Mouse (Mus musculus) frontal cortex, postnatal 36 days (tissue): ENCODE measurements around the gene Fbp2.

Experiments used
- DNase-seq, 2 experiments: peaks; one replicate each; pipeline ENCODE4 v3.0.0; 2022; ENCODE audit warnings: low spot score in 2 of 2

Fbp2 gene

DNA sequence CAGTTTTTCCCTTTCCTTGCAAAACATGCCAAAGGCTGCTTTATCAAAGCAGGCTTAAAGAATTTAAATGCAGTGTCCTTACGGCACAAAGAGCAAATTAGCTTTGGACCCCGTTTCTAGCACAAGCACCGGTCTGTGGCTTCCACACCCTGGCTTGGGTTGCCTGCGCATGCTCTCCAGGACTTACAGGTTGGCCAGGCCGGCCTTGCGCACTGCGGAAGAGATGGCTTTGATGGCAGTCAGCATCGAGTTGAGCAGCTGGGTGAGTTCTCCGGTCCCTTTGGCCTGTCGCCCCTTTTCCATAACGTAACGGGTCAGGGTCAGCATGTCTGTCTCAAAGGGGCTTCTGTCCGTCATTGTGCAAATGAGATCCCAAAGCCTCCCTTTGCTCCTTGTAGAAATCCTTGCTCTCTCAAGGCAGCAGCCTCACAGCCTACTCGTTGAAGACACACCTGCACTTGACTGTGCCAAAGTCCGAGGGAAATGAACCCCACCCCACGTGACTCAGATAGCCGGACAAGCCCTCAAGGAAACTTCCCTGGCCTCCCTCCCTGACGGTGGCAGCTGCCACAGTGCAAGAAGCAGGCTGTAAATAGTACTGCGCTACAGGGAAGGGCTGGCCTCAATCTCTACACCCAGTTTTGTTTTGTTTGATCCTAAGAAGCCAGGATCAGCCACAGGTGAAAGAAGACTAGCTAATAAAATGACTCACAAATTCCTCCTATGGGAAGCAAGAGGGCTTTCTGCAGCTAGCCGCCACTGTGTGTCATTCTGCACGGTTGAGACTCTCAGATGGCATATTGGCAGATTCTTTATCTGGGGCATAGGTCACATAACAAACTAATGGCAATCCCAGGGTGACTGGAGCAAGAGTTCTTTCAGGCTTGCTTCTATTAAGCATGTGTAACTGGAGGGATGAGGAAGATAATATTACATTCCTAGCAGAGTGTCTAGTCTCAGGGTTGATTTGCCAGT lies at the start of gene Fbp2:
Fbp2 (minus strand) TSS at position 482 of the 975 bp plus-strand sequence.
- no peak for DNase-seq

DNA sequence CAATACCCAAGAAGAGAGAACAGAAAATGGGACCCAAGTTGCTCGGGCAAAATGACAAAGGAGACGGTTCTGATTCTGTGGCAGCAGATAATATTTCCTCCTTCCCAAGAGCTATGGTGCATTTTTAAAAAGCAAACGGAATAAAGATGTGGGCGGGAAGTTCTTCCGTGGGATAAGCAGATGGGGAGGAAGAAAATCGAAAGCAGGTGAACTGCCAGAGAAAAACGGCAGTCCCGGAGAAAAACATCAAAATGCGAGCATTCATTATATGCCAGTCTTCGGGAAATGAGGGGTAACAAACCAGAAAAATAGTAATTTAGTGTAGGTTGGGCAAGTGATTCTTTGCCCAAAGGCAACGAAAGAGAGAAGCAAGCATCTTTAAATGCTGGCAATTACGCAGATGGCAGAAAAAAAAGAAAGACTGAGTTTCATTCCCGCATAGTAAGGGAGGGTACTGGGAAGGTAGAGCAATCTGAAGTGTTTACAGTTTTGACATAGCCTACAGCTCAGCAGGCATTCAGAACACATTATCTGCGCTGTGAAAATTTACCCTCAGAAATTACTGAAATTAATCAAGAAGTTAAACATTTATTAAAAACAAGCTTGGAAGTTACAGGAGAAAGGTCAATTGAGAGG lies 49.4 kb upstream of the Fbp2 start:
- DNase-seq, result peak in 1 of 2 experiments; percentile 59

DNA sequence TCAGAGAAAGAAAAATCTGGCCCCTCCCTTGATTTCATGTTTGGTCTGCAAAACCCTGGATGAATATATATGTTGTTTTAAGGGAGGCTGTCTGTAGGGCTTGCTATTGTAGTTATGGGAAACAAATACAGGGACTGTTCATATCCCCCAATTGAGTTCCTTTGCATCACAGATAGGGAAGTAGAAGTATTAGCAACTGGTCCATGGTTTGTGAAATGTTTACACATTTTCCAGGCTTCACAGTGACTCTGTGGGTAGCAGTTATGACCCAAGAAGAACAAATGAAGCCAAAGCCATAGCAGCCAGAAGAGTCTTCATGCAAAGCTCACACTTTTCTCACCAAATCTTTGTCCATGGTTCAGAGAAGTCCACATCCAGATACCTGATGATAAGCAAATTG lies 42.9 kb upstream of the Fbp2 start:
- DNase-seq, result no peak

DNA sequence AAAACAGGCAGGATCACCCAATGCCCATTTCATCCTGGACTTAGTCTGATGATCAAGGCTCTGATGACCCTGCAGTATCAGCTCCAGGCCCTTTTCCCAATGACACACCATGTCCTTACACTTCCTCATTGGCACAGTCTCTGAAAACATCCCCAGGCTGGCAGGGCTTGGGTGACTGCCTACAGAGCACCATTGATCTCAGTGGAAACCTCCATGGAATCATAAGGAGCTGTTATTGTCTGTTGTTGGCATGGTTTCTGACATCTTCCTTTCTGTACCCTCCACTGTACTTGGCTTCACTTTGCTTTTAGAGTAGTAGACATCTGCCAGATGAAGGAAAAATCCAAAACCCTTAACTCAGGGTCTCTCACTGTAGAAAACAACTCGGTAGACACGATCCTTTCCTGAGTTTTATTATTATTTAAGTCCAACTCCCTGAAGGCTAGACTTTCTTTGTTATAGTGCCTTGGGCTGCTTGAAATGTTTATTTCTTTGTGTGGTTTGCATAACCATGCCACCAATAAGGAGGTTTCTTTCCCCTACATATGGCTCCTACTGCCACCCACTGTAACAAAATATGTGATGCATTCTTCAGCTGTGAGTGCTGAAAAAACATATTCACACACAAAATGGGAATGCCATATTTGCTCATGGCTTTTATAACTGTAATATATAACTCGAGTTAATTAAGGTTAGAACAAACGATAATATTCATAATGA lies 39.9 kb upstream of the Fbp2 start:
- no peak for DNase-seq

DNA sequence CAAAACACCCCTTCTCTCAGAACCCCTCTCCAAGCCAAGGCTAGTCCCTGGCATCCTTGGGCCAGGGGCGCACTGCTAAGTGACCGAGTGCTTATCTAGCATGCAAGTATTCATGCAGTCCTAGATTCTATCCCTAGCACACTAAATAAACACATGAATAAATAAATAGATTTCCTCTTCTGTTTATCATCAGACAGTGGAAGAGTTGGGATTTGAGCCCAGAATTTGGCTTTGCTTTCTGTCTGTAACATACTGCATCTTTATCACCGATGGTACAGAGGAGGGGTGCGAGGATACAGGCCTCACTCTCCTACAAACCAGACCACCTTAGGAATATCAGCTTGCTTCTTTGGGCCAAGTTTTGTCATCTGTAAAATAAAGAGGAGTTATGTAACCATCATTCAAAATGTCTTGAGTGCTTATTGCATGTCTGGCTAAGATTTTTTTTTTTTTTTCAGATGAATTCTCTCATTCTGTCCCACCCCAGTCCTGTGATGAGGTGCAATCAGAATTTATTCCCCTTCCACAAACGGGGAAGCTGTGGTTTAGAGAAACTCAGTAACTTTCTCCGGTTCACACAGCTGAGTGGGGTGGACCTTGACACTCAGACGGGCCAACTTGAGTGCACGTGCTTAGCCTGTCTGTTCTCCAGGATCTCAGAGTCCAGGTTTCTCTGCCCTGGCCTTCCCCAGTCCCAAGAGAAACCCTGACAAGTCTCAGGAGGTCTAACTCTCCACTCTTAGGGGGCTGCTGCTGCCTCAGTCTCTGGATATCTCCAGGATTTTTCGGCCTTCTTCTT lies 35.0 kb upstream of the Fbp2 start:
- DNase-seq, result no peak

DNA sequence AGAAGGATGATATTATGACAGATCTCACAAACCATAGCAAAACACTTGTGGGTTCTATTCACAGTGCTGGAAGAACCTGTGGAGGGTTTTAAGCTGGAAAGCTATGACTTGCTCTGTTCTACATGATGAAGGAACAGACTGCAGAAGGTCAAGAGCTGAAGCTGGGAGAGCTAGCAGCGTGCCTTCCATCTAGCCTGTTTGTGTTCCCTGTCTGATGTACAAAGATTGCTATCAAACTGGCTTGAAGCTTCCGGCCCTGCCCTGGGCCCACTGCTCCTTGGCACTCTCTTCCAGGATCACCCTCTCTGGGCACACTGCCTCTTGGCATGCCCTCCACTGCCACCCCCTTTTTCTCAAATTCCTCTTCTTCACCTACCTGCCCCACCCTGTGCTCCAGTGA lies 31.1 kb upstream of the Fbp2 start:
- no peak for DNase-seq

DNA sequence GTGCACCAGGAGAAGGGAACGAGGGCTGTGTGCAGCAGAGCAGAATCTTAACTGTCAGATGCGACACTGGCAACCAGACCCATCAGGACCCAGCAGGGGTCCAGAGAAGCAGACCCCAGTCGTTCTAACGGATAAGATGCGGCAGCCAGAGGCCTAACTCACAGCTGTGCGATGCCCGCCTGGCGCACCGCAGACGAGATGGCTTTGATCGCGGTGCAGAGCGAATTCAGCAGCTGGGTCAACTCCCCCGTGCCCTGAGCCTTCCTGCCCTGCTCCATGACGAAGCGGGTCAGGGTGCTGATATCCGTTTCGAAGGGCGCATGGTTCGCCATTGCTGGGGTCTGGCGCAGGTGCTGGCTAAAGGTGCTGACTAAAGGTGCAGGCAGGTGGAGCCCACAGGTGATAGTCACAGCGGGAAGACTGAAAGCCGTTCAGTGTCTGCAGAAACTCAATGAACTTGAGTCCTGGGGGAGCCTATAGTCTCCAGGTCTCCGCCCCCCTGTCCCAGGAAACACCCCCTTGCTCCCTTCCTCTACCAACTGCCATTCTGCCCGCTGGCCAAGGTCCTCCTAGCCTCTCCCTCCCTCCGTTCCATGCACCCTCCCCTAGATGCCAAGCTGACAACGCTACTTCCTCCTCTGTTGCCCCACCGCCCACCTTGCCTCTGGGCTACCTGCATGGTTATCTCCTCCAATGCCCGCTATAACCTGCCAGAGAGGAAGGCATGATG lies 29.7 kb upstream of the Fbp2 start, which contains the start of gene Fbp1:
Fbp1 (minus strand) TSS at position 571 of the 730 bp plus-strand sequence.
- DNase-seq, result no peak

DNA sequence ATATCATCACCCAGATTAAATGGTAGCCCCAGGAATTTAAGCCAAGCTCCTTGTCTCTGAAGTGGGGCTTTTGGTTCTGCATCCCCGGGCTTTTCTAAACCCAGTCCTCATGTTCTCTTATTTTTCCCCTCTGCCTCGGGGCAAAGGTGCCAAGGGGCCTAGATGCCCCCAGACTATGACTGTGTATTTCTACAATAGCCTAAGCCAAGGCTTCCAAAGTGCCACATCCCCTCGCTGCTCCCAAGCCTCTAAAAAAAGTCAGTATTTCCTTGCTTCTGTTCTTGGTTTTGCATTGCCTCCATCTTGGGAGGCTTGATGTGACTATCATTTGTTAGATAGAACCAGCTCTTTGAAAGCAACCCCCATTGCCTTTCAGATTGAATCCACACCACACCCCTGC lies 26.3 kb upstream of the Fbp2 start:
- no peak for DNase-seq

DNA sequence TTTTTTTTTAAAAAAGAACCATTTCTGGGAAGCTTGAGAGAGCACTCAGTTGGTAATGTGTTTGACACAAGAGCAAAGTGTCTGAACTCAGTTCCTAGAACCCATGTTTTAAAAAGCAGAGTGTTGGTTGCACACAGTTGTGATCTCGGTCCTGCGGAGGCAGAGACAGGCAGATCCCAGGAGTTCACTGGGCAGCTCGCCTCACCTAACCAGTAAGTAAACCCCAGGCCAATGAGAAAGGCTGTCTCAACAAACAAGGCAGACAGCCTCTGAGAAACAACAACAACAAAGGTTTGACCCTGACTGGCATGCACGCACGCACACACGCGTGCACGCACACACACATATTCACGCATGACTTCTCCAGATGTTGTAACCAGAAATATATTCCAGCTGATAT lies 25.7 kb upstream of the Fbp2 start:
- DNase-seq, result no peak

DNA sequence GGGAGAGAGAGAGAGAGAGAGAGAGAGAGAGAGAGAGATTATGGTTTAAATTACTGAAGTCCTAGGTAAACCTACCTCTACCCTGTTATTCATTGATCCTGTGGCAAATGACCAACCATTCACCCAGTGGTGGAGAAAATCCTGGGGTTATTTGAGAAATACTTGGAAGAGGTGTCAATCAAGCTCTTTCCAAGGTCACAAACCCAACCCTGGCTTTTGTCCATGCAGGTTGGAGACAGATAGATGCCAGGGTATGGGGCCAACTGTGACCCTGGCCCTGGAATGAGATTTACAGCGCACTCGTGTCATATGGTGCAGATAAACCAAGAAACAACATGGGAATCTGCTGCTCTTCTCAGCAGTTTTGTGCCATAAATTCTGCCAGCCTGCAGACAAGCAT lies 25.2 kb upstream of the Fbp2 start:
- DNase-seq, result no peak

DNA sequence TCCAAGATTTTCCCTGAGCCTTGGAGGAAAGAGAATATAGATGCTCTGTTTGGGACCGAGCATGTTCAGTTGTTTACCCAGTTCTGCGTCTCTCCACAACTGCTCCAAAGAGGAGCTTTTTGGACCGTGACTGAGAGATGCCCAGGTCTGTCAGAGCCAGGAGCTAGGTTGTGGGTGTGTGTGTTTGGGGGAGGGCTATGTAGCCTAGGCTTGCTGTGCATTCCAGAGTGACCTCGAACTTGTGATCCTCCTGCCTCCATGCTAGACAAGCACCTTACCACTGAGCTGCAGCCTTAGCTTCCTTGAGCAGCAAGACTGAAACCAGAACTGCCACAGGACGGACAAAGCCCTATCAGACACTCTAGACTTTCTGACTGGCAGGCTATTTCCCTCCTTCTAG lies 24.6 kb upstream of the Fbp2 start:
- DNase-seq, result no peak

DNA sequence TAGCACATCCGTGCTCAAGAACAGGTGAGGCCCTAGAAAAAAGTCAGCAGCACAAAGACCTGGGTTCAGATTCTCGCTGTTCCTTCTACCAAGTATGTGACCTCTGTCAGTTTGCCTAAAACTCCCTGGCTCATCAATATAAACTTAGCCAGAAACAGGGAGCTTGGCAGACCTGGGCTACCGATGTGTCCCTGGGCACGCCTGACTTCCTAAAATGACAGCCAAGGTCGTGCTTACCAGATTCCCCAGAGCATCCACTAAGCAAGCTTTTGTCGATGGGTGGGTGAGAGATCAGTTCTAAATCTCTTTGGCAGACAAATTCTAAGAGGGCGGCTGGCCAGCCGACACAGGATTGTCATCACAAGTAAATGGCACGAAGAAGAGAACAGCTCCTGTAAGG lies 23.1 kb upstream of the Fbp2 start:
- no peak for DNase-seq

DNA sequence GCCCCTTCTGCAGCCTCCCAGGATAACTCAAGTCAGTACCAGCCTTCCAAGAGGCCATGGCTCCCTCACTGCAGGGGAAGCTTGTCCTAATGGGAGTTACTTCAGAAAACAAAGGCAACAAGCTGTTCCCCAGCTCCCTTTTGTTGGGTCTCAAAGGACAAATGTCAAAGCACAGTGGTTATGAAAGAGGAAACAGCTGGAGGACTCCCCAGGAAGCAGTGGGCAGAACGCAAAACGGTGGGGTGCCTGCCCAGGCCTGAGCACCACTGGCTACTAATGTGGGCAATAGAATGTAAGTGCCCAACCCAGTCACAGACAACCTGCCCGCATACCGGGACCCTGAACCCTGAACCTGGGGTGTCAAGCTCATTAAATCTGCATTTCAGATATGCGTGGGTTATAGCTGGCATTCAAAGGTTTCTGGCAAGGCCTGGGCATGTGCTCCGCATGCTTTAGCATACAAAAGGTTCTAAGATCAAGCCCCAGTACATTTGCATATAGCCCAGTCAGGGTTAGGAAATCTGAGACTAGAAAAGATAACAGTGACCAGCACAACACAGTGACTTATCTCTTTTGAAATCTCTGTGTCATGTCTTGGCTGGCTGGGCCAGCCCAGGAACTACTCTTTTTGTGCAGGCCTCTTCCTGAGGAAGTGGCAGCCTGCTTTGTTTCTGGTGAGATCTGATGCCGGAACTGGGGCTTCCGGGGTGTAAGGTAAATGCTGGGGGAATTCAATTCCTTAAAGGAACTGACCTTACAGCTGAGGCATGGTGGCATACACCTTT lies 21.8 kb upstream of the Fbp2 start:
- no peak for DNase-seq

DNA sequence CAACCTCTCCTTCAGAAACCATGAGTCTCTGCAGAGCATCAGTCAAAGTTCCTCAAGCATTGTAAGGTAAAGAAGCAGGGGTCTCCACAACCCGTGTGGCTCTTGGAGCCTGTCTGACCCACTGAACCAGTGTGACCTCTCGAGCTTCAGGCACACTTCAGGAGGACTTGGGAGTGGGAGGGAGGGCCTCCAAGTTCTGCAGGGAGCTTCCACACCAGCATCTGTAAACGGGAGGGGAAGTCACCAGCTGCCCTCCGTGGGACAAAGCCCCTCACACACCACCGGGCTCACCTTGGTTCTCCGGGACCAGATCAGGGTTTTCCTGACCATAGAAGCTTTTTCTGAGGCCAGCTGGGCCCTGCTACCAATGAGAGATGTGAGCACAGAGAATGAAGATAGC lies 21.2 kb upstream of the Fbp2 start:
- no peak for DNase-seq

DNA sequence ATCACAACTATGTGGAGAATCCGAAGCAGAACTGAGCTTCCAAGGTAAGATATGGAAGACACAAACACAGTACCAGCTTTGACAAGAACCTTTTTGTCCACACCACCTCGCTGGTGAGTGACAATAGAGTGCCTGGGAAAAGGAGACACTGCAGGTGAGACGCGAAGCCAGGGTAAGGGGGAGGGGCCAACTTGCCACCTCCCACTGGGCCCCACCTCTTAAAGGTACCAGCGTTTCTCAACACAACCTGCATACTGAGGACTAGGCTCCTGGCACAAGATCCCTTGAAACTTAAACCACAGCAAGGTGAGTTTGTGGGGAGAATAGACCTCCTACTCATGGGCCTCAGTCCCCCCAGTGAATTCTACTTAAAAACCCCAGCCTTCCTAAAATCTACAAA lies 19.0 kb upstream of the Fbp2 start:
- no peak for DNase-seq

DNA sequence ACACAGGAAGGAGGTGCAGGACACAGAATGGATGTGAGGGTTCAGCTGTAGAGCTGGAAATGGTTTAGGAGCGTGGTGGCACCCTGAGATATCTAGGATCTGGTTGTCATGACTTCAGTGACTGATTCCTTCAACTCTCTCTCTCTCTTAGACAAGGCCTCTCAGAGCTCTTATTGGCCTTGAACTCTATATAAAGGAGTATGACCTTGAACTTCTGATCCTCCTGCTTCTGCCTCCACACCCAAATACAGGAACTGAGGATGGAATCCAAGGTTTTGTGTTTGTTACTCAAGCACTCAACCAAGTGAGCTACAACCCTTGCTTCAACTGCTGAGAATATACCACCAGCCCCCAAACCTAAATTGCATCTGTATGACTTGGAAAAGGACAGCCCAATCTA lies 17.9 kb upstream of the Fbp2 start:
- no peak for DNase-seq

DNA sequence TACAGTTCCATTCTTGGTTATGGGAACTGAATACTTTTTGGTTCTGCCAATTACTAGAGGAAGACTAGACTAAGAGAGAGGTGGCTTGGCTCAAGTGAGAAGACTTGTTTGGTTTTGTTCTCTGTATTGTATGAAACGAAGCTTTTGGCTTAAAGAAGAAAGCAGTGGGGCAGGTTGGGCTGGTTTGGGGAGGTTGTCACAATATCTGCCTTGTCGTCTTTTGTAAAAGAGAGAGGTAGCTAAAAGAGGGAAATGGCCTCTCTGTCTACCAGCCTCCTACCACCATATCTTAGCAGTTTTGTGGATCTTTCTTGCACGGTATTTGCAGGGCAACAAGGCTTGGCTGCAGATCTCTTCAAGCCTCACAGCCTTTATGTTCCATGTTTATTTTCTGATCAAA lies 14.0 kb upstream of the Fbp2 start:
- no peak for DNase-seq

DNA sequence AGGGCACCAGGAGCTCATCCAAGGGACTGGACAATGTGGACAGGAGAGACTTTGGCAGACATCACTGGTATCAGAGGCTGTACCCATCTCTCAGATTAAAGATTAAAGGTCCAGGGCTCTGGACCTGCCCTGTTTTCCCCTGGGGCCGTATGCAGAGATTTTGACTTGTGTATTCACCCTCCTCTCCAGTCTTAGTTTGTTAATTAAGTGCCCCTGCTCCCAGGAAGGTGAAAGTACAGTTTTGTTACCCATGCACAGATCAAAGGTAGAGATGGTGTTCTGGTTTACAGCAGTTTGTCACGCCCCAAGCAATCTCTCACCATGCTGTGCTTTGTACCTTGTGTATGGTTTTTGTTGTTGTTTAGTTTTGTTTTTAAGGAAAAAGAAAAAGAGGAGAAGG lies 12.4 kb upstream of the Fbp2 start:
- DNase-seq, result no peak

DNA sequence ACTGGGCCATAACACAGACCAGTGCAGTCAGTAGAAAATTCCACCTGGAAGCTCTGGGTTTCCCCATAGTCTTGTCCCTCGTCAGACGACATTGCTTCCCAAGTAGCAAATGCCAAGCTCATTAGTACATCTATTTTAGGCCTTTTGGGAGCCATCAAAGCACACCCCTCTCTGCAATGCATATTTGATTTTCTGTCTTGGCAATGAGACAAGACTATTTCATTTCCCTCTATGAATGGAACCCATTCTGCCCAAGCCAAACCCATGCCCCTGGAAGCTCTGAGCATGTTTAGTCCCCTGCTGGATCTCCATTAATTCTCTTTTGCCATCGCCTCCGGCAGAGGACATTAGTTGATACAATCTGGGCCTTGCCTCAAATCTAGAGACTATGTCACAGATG lies 8.6 kb upstream of the Fbp2 start:
- DNase-seq, result no peak

DNA sequence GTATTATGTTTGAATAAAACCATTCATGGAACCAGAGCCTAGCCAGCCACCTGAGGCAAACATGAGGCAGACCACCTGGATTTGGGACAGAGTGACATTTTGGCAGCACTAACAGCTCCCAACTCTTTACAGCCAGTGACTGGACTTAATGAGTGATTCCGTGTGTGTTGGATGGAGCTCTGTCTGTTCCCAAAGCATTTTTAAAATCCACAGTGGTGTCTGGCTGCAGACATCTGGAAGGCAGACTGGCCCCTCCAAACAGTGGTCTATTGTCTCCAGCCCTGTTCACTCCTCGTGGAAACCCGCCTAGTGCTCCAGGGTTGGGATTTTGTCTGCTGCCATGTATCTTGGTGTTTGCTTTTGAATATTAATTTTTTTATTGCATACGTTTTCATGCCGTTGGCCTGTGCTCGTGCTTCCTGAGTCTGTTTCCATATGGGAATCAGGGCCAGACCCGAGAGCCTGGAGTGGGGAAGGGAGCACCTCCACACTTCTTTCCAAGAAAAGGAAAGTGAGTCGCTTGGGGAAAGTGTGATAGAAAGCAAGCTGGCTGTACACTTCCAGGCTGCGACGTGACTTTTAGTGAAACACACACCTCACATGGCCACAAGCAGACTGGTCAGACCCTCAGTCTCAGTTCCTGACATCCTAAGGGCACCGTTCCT lies 7.6 kb upstream of the Fbp2 start:
- no peak for DNase-seq
